Mouse (Mus musculus) liver, embryonic 12.5 days (tissue): ENCODE measurements at regions not wholly inside any gene's neighbourhood (a gene's known extent, or its start where the extent isn't known, plus 50 kb on each side); places are given as distances from the start of the nearest gene placed in this dataset.

ENCODE experiments used
- ATAC-seq: fragments of 200-750 bp; cut with Nextera tagmentation; 2 replicates; pipeline ENCODE4 v1.8.0; 2017; ENCODE audit warnings: moderate number of reproducible peaks, mild to moderate bottlenecking, moderate library complexity
- H3K27ac ChIP-seq: fragments of 300-500 bp; sonication (generic); 2 replicates; pipeline ENCODE4 v1.5.1; 2016; ENCODE audit warnings: mild to moderate bottlenecking
- H3K27me3 ChIP-seq: fragments of 300-500 bp; sonication (generic); replicated peaks from 2 replicates; pipeline ENCODE4 v1.6.1; 2016; ENCODE audit warnings: mild to moderate bottlenecking, moderate library complexity
- H3K36me3 ChIP-seq: fragments of 300-500 bp; sonication (generic); 2 replicates; pipeline ENCODE4 v1.6.1; 2016; ENCODE audit warnings: mild to moderate bottlenecking, moderate library complexity
- H3K4me1 ChIP-seq: fragments of 300-500 bp; sonication (generic); 2 replicates; pipeline ENCODE4 v1.6.1; 2016
- H3K4me2 ChIP-seq: fragments of 300-500 bp; sonication (generic); 2 replicates; pipeline ENCODE4 v1.6.1; 2016; ENCODE audit warnings: mild to moderate bottlenecking, moderate library complexity
- H3K4me3 ChIP-seq: fragments of 300-500 bp; sonication (generic); 2 replicates; pipeline ENCODE4 v1.5.1; 2016; ENCODE audit warnings: mild to moderate bottlenecking, moderate library complexity
- H3K9ac ChIP-seq: fragments of 300-500 bp; sonication (generic); 2 replicates; pipeline ENCODE4 v1.6.1; 2016; ENCODE audit warnings: mild to moderate bottlenecking, moderate library complexity
- H3K9me3 ChIP-seq: fragments of 300-500 bp; sonication (generic); replicated peaks from 2 replicates; pipeline ENCODE4 v1.6.1; 2016; ENCODE audit warnings: mild to moderate bottlenecking, moderate library complexity
- WGBS: fragments of 180-500 bp; shearing (Covaris S2); methylation state at CpG from one replicate; pipeline ENCODE4 v1.1.7; 2016; ENCODE audit not compliant: insufficient replicate concordance; 5-methylcytosine and 5-hydroxymethylcytosine counted together

DNA sequence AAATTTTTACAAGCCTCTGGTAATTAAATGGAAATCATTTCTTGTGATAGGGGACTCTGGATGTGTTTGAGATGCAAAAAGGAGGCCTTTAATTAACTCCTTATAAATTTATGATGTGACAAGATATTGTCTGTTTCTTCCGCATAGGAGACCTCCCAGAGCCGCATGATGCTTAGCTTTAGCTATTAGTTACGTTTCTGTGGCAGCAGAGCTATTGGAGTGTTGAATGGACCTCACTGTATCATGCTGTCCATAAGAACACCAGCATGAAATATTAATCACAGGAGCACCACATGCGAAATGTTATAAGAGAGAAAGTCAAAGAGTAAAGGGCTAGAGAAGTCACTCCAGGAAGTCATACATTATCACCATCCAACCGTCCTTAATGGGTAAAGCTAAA is 495.3 kb upstream of the Robo1 start:
- ATAC-seq: no peak
- H3K27ac ChIP-seq: no peak overlapping the region
- 67% methylated on average over 5 of the region's 5 CpGs for WGBS

DNA sequence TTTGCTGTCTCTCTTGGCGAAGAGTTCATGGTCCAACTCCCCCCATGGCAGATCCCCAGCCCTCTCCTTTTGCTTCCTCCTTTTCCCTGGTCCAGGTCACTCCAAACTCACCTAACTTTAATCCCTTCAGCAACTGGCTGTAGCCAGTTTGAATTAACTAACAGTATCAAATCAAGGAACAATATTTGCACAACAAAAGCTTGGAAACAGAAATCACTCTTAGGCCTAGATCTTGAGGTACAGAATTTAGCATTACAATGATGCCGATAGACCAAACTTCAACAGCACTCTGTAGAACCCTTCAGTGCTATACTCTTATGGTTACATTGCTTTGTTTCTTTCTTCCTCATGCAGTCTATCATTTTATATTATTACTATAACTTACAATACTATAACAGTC is 472.8 kb upstream of the Robo1 start:
- H3K27ac ChIP-seq: no peak overlapping the region
- no peak for ATAC-seq
- H3K27me3 ChIP-seq: no peaks in the 10 kb centered on the region
- no peaks in the 10 kb centered on the region for H3K4me1 ChIP-seq
- no peak overlapping the region for H3K9ac ChIP-seq
- no peak overlapping the region for H3K4me3 ChIP-seq
- H3K9me3 ChIP-seq: no peaks in the 10 kb centered on the region
- H3K36me3 ChIP-seq: no peaks in the 10 kb centered on the region
- H3K4me2 ChIP-seq: no peak overlapping the region
- WGBS: 72% methylated on average over 2 of the region's 2 CpGs

More for the DNA sequence above, 495.3 kb upstream of the Robo1 start:
- no peaks in the 10 kb centered on the region for H3K9me3 ChIP-seq
- H3K9ac ChIP-seq: no peak overlapping the region
- H3K4me2 ChIP-seq: no peak overlapping the region
- no peaks in the 10 kb centered on the region for H3K36me3 ChIP-seq
- H3K27me3 ChIP-seq: no peaks in the 10 kb centered on the region
- no peak overlapping the region for H3K4me3 ChIP-seq
- no peaks in the 10 kb centered on the region for H3K4me1 ChIP-seq

DNA sequence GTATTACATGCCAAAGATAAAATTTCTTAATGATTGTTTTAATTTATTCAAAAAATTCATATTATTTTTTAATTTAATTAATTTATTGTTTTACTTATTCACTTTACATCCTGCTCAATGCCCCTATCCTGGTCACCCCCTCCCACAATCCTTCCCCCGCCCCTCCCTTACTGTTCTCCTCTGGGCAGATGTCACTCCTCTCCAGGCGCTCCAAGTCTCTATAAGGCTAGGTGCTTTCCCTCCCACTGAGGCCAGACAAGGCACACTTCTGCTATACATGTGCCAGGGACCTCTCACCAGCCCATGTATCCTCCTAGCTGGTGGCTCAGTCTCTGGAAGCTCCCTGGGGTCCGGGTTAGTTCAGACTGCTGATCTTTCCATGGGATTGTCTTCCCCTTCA is 458.0 kb upstream of the Robo1 start:
- no peak overlapping the region for H3K4me3 ChIP-seq
- H3K4me2 ChIP-seq: no peak overlapping the region
- no peak overlapping the region for H3K27ac ChIP-seq
- no peaks in the 10 kb centered on the region for H3K36me3 ChIP-seq
- H3K27me3 ChIP-seq: no peaks in the 10 kb centered on the region
- H3K9ac ChIP-seq: no peak overlapping the region
- no peaks in the 10 kb centered on the region for H3K4me1 ChIP-seq
- no peak for ATAC-seq
- no peaks in the 10 kb centered on the region for H3K9me3 ChIP-seq
- 69% methylated on average over 3 of the region's 3 CpGs for WGBS

DNA sequence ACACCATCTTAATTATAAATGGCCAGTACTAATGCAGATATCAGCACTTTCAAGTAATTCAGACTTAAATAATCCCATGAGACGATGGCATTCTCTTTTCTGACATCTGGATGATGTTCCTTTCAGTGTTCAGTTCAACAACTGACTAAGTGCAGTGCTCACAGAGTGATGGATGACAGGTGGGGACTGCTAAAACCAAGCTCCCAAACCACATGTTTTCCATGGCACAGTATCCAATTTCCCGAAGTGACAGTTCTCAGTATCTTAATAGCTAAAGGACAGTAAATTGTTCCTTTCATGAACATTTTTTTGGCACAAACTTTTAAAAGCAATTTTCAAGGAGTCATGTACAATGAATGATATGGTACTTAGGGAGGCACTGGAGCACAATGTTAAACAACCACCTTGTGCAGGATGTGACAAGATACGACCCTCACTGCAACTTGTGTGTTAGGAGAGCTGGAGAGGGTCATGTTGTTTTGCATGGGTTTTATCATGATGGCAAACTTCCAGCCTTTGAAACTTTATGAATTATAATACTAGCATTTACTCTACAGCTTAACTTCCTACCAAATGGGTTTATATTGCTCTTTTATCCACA is 456.4 kb upstream of the Robo1 start:
- 56% methylated on average over 3 of the region's 3 CpGs for WGBS
- Histone ChIP-seq H3K9me3 (no peaks in the 10 kb centered on the region), H3K27ac (no peak overlapping the region), H3K4me1 (no peaks in the 10 kb centered on the region), H3K36me3 (no peaks in the 10 kb centered on the region), H3K4me2 (no peak overlapping the region), H3K4me3 (no peak overlapping the region), H3K9ac (no peak overlapping the region), H3K27me3 (no peaks in the 10 kb centered on the region)
- ATAC-seq: no peak

DNA sequence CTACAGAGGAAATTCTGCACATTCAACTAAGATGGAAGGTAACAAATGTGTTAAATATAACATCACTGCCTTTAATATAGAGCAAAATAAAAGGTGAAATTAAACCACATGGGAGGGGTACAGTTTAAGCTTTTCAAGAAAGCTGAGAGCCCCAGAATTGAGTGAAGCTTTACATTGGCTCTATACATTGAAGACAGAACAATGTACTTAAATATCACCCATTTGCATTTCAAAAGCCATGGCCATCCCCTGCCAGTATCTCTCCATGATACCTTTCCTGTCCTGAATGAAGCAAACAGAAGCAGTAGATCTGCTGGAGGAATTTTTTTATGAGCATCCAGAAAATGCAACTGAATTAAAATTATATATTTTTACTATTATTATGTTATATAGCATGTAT is 450.2 kb upstream of the Robo1 start:
- Histone ChIP-seq H3K4me1 (no peaks in the 10 kb centered on the region), H3K4me3 (no peak overlapping the region), H3K9ac (no peak overlapping the region), H3K27ac (no peak overlapping the region), H3K4me2 (no peak overlapping the region), H3K9me3 (no peaks in the 10 kb centered on the region), H3K27me3 (no peaks in the 10 kb centered on the region), H3K36me3 (no peaks in the 10 kb centered on the region)
- no peak for ATAC-seq

DNA sequence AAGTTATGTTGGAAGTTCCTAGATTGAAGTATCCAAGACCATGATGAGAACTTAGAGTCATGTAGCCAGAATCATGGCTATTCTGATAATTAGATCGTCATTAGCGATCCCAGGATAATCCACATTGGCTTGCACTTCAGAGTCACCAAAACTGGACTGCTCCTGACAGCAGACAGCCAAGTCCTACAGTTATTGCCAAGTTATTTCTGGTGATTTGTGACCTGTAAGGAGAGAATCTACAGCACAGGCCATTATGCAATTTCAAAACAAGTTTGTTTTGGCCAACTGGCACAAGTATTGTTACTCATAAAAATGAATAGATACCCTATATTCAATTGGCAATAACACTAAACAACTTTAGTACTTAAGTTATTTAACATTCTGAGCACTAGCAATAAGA is 447.9 kb upstream of the Robo1 start:
- WGBS: 71% methylated on average over 2 of the region's 2 CpGs
- no peak for ATAC-seq

DNA sequence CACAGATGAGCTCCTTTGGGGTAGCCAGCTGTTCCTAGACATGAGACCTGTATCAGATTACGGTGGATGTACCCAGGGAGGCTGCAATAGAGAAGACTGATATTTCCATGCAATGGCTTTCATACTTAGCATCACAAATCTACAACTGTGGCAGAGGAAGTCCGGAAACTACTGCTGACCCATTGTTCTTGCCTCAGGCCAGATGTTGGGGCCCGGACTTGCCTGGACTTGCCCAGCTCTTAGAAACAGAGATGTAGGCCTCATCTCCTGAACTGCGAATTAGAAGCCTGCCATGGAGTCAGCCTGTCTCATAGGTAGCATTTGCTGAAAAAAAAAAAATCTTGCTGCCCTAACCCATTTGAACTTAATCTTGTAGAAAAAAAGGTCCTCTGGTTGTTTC is 422.4 kb upstream of the Robo1 start:
- ATAC-seq: no peak
- Histone ChIP-seq H3K27me3 (no peaks in the 10 kb centered on the region), H3K4me3 (no peak overlapping the region), H3K36me3 (no peaks in the 10 kb centered on the region), H3K4me2 (no peak overlapping the region), H3K9me3 (no peaks in the 10 kb centered on the region), H3K27ac (no peak overlapping the region), H3K9ac (no peak overlapping the region), H3K4me1 (no peaks in the 10 kb centered on the region)
- WGBS: 64% methylated on average over 4 of the region's 4 CpGs

More for the DNA sequence above, 447.9 kb upstream of the Robo1 start:
- Histone ChIP-seq H3K4me3 (no peak overlapping the region), H3K27me3 (no peaks in the 10 kb centered on the region), H3K4me1 (no peaks in the 10 kb centered on the region), H3K9ac (no peak overlapping the region), H3K9me3 (no peaks in the 10 kb centered on the region), H3K27ac (no peak overlapping the region), H3K36me3 (no peaks in the 10 kb centered on the region), H3K4me2 (no peak overlapping the region)

DNA sequence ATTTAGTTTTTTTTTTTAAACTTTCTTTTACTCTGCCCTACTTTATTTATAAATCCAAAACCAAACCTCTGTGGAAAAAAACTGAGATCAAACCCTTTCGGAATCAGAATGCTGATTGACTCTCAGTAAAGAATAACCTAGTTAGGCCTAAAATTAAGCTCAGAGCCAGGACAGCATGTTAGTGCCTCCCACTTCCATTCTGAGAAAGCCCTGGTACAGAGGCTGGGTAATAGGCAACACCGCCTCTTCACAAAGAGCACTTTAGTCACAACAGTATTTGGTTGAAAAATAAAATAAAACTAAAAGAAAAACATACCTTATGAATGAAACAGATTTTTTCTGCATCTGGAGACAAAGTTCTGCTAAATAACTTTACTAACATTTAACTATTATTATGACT is 418.4 kb upstream of the Robo1 start:
- H3K4me1 ChIP-seq: no peaks in the 10 kb centered on the region
- H3K36me3 ChIP-seq: no peaks in the 10 kb centered on the region
- no peak overlapping the region for H3K27ac ChIP-seq
- no peaks in the 10 kb centered on the region for H3K27me3 ChIP-seq
- no peak overlapping the region for H3K4me3 ChIP-seq
- no peaks in the 10 kb centered on the region for H3K9me3 ChIP-seq
- no peak for ATAC-seq
- WGBS: 69% methylated on average over 2 of the region's 2 CpGs
- H3K4me2 ChIP-seq: no peak overlapping the region
- no peak overlapping the region for H3K9ac ChIP-seq

DNA sequence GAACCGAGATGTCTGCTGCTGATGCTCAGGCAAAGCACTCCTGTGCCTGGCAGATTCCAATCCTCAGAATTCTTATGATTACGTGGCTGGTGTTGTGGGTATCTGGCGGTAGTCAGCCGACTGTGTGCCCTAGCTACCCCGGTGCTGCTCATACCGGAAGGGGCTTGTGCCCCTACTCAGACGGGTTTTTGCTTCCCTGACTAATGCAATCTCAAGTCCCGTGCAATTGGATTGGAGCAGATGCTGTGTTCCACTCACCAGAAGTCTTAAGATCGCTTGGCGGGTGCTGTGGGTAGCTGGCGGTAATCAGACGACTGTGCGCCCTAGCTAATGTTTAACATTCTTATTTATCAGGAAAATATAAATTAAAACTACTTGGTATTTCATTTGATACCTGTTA is 385.0 kb upstream of the Robo1 start:
- H3K27me3 ChIP-seq: no peaks in the 10 kb centered on the region
- H3K36me3 ChIP-seq: no peaks in the 10 kb centered on the region
- no peak overlapping the region for H3K27ac ChIP-seq
- H3K9ac ChIP-seq: no peak overlapping the region
- no peak overlapping the region for H3K4me2 ChIP-seq
- no peak for ATAC-seq
- no peak overlapping the region for H3K4me3 ChIP-seq
- no peaks in the 10 kb centered on the region for H3K9me3 ChIP-seq
- H3K4me1 ChIP-seq: no peaks in the 10 kb centered on the region
- 70% methylated on average over 13 of the region's 13 CpGs for WGBS

DNA sequence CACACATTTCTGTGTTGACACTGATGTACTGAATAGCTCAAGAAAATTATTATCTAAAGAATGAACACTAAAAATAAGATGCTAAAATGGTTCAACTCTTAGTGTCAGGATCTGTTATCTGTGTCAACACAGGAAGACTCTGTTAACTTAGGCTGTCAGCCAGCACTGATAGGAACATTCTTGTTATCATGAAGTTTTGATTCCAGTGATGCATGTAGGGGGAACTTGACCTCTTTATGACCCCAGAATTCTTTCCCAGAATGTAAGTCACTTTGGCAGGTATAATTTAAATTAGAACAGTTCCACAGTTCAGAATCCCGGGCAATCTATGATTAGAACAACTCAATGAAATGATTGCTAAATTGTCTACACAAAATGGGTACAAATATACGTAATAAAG is 363.9 kb upstream of the Robo1 start:
- H3K4me1 ChIP-seq: no peaks in the 10 kb centered on the region
- no peaks in the 10 kb centered on the region for H3K9me3 ChIP-seq
- 67% methylated on average over 2 of the region's 2 CpGs for WGBS
- H3K9ac ChIP-seq: no peak overlapping the region
- no peak for ATAC-seq
- H3K27ac ChIP-seq: no peak overlapping the region
- no peaks in the 10 kb centered on the region for H3K27me3 ChIP-seq
- no peaks in the 10 kb centered on the region for H3K36me3 ChIP-seq
- H3K4me3 ChIP-seq: no peak overlapping the region
- H3K4me2 ChIP-seq: no peak overlapping the region

DNA sequence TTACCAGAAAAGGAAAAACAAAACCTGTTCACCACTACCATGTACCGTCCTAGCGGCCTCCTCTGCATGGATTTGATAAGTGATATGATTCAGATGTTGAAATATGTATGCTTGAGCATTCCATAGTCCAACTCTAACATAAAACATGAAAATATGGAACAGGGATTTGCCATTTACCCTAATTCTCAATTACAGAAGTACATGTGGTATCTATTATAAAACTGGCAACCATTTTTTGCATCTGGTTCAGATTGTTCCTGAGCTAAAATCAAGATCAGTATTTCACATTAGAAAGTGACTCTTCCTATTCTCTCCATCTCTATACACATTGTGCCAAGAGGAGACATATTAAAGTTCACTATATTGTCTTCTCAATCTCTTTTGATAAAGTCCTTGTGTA is 363.3 kb upstream of the Robo1 start:
- no peak overlapping the region for H3K4me3 ChIP-seq
- H3K9ac ChIP-seq: no peak overlapping the region
- H3K4me2 ChIP-seq: no peak overlapping the region
- ATAC-seq: no peak
- no peaks in the 10 kb centered on the region for H3K4me1 ChIP-seq
- H3K36me3 ChIP-seq: no peaks in the 10 kb centered on the region
- no peak overlapping the region for H3K27ac ChIP-seq
- no peaks in the 10 kb centered on the region for H3K27me3 ChIP-seq
- H3K9me3 ChIP-seq: no peaks in the 10 kb centered on the region
- 77% methylated on average over 2 of the region's 2 CpGs for whole genome bisulfite sequencing

DNA sequence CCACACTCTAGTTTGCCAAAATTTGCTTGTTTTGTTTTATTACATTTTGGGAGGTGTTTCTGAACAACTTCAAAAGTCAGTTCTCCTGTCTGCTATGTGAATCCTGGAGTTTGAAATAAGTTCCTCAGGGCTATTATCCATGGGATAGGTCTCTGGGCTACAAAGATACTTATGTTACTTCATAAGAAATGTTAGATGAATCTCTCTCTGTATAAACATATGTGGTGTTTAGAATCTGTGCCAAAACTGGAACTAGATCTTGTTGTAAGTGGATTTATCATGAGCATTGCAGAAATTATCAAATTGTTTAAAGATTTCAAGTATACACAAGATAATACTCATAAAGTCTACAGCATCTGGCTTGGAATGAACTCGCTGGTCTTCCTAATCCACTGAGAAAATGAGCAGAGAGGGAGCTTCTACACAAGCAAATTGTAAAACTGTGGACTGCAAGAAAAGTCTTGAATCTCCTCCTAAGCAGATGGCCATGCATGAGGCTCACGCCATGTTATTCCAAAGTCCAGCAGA is 355.2 kb upstream of the Robo1 start:
- H3K27ac ChIP-seq: no peak overlapping the region
- no peak overlapping the region for H3K4me2 ChIP-seq
- no peaks in the 10 kb centered on the region for H3K36me3 ChIP-seq
- no peak overlapping the region for H3K9ac ChIP-seq
- no peaks in the 10 kb centered on the region for H3K9me3 ChIP-seq
- H3K4me1 ChIP-seq: no peaks in the 10 kb centered on the region
- no peaks in the 10 kb centered on the region for H3K27me3 ChIP-seq
- 56% methylated on average over 2 of the region's 2 CpGs for WGBS
- no peak overlapping the region for H3K4me3 ChIP-seq
- no peak for ATAC-seq

DNA sequence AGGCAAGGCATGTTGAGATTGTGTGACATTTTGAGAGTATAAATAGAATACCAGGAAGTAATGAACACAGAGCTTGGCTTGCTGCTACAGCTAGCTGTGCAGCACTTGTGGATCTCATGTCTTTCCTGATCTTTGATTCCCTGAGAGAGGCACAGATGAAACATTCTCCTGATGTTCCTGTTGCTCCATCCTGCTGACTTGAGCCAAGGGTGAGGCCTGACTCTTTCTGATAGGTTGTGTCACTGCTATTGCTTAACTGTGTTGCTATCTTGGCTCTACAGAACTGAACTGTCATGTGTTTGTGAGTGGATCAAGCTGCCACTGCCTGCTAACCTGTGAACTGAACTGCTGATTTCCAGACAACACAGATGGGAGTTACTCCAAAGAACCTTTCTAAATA is 344.5 kb upstream of the Robo1 start:
- Histone ChIP-seq H3K27me3 (no peaks in the 10 kb centered on the region), H3K4me3 (no peak overlapping the region), H3K4me2 (no peak overlapping the region), H3K27ac (no peak overlapping the region), H3K4me1 (no peaks in the 10 kb centered on the region), H3K9me3 (no peaks in the 10 kb centered on the region), H3K36me3 (no peaks in the 10 kb centered on the region), H3K9ac (no peak overlapping the region)
- no peak for ATAC-seq
